Mouse (Mus musculus): Measurements from ENCODE around the gene Cs. TPM values are rescaled to one million over a fixed set of nuclear protein-coding genes. Genes with fewer than 3 reads are reported as not detected.

The Cs gene
- polyA plus RNA-seq, 1 experiment from 2014 or later: 239 TPM

- Histone ChIP-seq H3K27ac (replicated peaks) (no peak overlapping the region), H3K36me3 (peaks cover 60% of the 10 kb centered on the region), H3K4me1 (replicated peaks) (peaks cover 27% of the 10 kb centered on the region), H3K4me2 (no peak overlapping the region), H3K9ac (peak overlapping the region; percentile 100), H3K9me3 (no peaks in the 10 kb centered on the region), H3K4me3 (no peak overlapping the region), H3K27me3 (no peaks in the 10 kb centered on the region)
- no peak for ATAC-seq (ENCODE audit: low read depth)
- 96% methylated on average over 7 of the region's 7 CpGs for WGBS
Observed at GRCm38 (mm10) chr10:128379260-128379659, 41.7 kb downstream of the Cs start.

GRCm38 (mm10) chr10:128380565-128380964 lies 43.0 kb downstream of the Cs start:
- Histone ChIP-seq H3K27ac (replicated peaks) (no peak overlapping the region), H3K9ac (no peak overlapping the region), H3K36me3 (peaks cover 73% of the 10 kb centered on the region), H3K27me3 (no peaks in the 10 kb centered on the region), H3K4me3 (no peak overlapping the region), H3K9me3 (no peaks in the 10 kb centered on the region), H3K4me2 (no peak overlapping the region), H3K4me1 (replicated peaks) (peaks cover 27% of the 10 kb centered on the region)
- 80% methylated on average over 5 of the region's 5 CpGs for WGBS
- no peak for ATAC-seq (ENCODE audit: low read depth)

DNA sequence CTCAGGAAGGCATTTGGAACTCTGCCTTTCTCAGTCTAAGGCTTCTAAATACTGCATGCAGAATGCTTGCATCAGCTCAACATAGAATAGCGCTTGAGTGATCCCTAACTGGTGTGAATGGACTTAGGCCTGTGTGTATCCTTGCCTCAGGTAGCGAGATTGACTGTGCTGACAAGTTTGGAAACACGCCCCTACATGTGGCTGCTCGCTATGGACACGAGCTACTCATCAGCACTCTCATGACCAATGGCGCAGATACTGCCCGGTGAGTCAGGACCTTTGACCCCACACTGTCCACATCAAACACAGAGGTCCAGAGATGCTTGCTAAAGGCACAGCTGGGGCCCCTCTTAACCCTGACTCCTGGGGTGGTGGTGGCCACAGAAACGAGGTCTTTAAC lies 44.9 kb downstream of the Cs start:
- Histone ChIP-seq H3K9me3 (no peaks in the 10 kb centered on the region), H3K27ac (replicated peaks) (no peak overlapping the region), H3K27me3 (no peaks in the 10 kb centered on the region), H3K4me2 (no peak overlapping the region), H3K9ac (no peak overlapping the region), H3K4me3 (no peak overlapping the region), H3K4me1 (replicated peaks) (peaks cover 19% of the 10 kb centered on the region), H3K36me3 (peaks cover 92% of the 10 kb centered on the region)
- no peak for ATAC-seq (ENCODE audit: low read depth)
- 92% methylated on average over 8 of the region's 8 CpGs for WGBS

GRCm38 (mm10) chr10:128385902-128386301 lies 48.4 kb downstream of the Cs start:
- 93% methylated on average over 7 of the region's 7 CpGs for WGBS
- Histone ChIP-seq H3K9me3 (no peaks in the 10 kb centered on the region), H3K27me3 (no peaks in the 10 kb centered on the region), H3K4me1 (replicated peaks) (no peaks in the 10 kb centered on the region), H3K4me2 (no peak overlapping the region), H3K36me3 (peaks cover 99% of the 10 kb centered on the region), H3K9ac (no peak overlapping the region), H3K27ac (replicated peaks) (no peak overlapping the region), H3K4me3 (no peak overlapping the region)
- no peak for ATAC-seq (ENCODE audit: low read depth)

DNA sequence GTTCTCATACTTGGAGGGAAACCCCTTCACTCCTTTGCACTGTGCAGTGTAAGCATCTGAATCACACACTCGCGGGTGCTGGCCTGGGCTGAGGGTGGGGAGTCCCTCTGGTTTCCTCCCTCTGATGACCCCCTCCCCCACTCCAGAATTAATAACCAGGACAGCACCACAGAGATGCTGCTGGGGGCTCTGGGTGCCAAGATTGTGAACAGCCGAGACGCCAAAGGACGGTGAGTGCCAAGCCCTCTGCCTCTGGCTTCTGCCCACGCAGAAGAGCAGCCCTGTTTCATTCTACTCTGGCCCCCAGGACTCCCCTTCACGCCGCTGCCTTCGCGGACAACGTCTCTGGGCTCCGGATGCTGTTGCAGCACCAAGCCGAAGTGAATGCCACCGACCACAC lies 51.4 kb downstream of the Cs start:
- Histone ChIP-seq H3K9me3 (no peaks in the 10 kb centered on the region), H3K4me2 (no peak overlapping the region), H3K4me1 (replicated peaks) (no peaks in the 10 kb centered on the region), H3K27ac (replicated peaks) (no peak overlapping the region), H3K4me3 (no peak overlapping the region), H3K27me3 (no peaks in the 10 kb centered on the region), H3K9ac (no peak overlapping the region), H3K36me3 (peaks cover 100% of the 10 kb centered on the region)
- no peak for ATAC-seq (ENCODE audit: low read depth)
- 89% methylated on average over 14 of the region's 14 CpGs for WGBS

DNA sequence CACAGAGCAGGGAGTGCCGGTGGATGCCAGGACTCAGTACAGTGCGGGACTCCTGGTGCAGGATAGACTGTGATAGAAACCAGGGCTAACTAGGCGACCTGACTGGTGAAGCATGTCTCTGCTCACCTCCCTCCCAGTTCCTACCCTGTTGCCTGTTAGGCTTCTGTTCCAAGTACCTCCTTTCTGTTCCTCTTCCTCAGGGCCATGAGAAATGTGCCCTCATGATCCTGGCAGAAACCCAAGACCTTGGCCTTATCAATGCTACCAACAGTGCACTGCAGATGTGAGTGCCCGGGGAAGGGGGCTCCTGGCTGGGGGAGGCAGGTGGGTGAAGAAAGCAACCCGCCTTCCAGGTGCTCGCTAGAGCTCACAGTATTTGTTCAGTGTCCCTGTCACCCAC lies 52.0 kb downstream of the Cs start:
- no peak overlapping the region for H3K9ac ChIP-seq
- 88% methylated on average over 6 of the region's 6 CpGs for WGBS
- ATAC-seq (ENCODE audit: low read depth): no peak

GRCm38 (mm10) chr10:128390366-128390765 lies 52.8 kb downstream of the Cs start:
- Histone ChIP-seq H3K27ac (replicated peaks) (no peak overlapping the region), H3K4me1 (replicated peaks) (no peaks in the 10 kb centered on the region), H3K27me3 (no peaks in the 10 kb centered on the region), H3K9ac (no peak overlapping the region), H3K36me3 (peaks cover 94% of the 10 kb centered on the region), H3K4me3 (no peak overlapping the region), H3K9me3 (no peaks in the 10 kb centered on the region), H3K4me2 (no peak overlapping the region)
- 89% methylated on average over 12 of the region's 12 CpGs for WGBS
- no peak for ATAC-seq (ENCODE audit: low read depth)

More for the DNA sequence above, 52.0 kb downstream of the Cs start:
- H3K4me3 ChIP-seq: no peak overlapping the region
- no peaks in the 10 kb centered on the region for H3K9me3 ChIP-seq
- no peaks in the 10 kb centered on the region for H3K4me1 ChIP-seq (replicated peaks)
- peaks cover 100% of the 10 kb centered on the region for H3K36me3 ChIP-seq
- no peak overlapping the region for H3K27ac ChIP-seq (replicated peaks)
- no peaks in the 10 kb centered on the region for H3K27me3 ChIP-seq
- H3K4me2 ChIP-seq: no peak overlapping the region

- Histone ChIP-seq H3K9ac (peak overlapping the region; percentile 26; the same call in 1 of the 2 replicates), H3K4me3 (no peak overlapping the region), H3K4me2 (no peak overlapping the region), H3K4me1 (replicated peaks) (0 out of 2 replicates have a peak, but pooled peaks cover 2% of the 10 kb centered on the region), H3K36me3 (peaks cover 94% of the 10 kb centered on the region), H3K27ac (replicated peaks) (no peak overlapping the region), H3K9me3 (no peaks in the 10 kb centered on the region), H3K27me3 (no peaks in the 10 kb centered on the region)
- WGBS: 81% methylated on average over 6 of the region's 6 CpGs
- no peak for ATAC-seq (ENCODE audit: low read depth)
Observed at GRCm38 (mm10) chr10:128391850-128392249, 54.3 kb downstream of the Cs start.

DNA sequence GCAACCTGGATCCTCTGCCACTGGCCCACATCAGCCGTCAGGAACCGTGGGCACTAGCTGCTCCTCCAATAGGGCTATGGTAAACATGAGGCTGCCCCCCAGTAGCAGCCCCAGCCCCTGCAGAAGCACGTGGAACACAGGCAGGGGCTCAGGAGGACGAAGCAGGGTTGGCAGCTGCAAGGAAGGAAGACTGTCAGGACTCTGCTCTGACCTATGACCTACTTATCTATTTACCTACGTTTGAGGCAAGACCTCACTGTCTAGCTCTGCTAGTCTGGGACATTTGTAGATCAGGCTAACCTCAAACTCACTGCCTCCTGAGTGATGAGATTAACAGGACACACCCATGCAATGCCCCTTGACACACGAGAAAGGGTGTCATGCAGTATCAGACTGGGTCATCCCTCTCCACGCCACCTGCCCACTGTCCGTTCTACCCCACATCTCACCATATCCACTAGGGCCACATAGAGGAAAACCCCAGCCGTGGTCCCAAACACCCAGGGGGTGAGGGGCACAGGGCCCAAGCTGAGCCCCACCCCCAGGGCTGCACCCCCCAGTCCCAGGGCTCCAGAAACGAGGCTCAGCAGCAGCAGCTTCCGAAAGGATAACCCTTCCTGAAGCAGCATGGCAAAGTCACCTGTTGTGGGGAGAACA lies 58.6 kb downstream of the Cs start:
- Histone ChIP-seq H3K27me3 (no peaks in the 10 kb centered on the region), H3K4me2 (no peak overlapping the region), H3K4me3 (no peak overlapping the region), H3K36me3 (peaks cover 57% of the 10 kb centered on the region), H3K27ac (replicated peaks) (no peak overlapping the region), H3K4me1 (replicated peaks) (peaks cover 8% of the 10 kb centered on the region; the same call in 1 of the 2 replicates), H3K9me3 (no peaks in the 10 kb centered on the region), H3K9ac (no peak overlapping the region)
- no peak for ATAC-seq (ENCODE audit: low read depth)
- 70% methylated on average over 11 of the region's 11 CpGs for WGBS

GRCm38 (mm10) chr10:128396716-128397264 lies 59.3 kb downstream of the Cs start:
- Histone ChIP-seq H3K27me3 (no peaks in the 10 kb centered on the region), H3K4me2 (no peak overlapping the region), H3K9me3 (no peaks in the 10 kb centered on the region), H3K4me1 (replicated peaks) (peaks cover 8% of the 10 kb centered on the region; the same call in 1 of the 2 replicates), H3K36me3 (peaks cover 56% of the 10 kb centered on the region), H3K9ac (no peak overlapping the region), H3K4me3 (no peak overlapping the region), H3K27ac (replicated peaks) (no peak overlapping the region)
- WGBS: 71% methylated on average over 10 of the region's 10 CpGs
- ATAC-seq (ENCODE audit: low read depth): no peak

GRCm38 (mm10) chr10:128397466-128397865 lies 59.9 kb downstream of the Cs start:
- Histone ChIP-seq H3K4me3 (no peak overlapping the region), H3K27ac (replicated peaks) (no peak overlapping the region), H3K9ac (no peak overlapping the region), H3K4me1 (replicated peaks) (peaks cover 8% of the 10 kb centered on the region; the same call in 1 of the 2 replicates), H3K27me3 (no peaks in the 10 kb centered on the region), H3K9me3 (no peaks in the 10 kb centered on the region), H3K36me3 (peaks cover 53% of the 10 kb centered on the region), H3K4me2 (no peak overlapping the region)
- no peak for ATAC-seq (ENCODE audit: low read depth)
- 59% methylated on average over 7 of the region's 7 CpGs for WGBS

GRCm38 (mm10) chr10:128400338-128400737 lies 62.8 kb downstream of the Cs start:
- peaks cover 40% of the 10 kb centered on the region for H3K36me3 ChIP-seq
- WGBS: 32% methylated on average over 5 of the region's 5 CpGs
- no peak overlapping the region for H3K4me3 ChIP-seq
- no peak overlapping the region for H3K9ac ChIP-seq
- H3K27me3 ChIP-seq: no peaks in the 10 kb centered on the region
- H3K4me1 ChIP-seq (replicated peaks): peaks cover 8% of the 10 kb centered on the region; the same call in 1 of the 2 replicates
- no peak for ATAC-seq (ENCODE audit: low read depth)
- H3K4me2 ChIP-seq: no peak overlapping the region
- H3K27ac ChIP-seq (replicated peaks): no peak overlapping the region
- no peaks in the 10 kb centered on the region for H3K9me3 ChIP-seq

DNA sequence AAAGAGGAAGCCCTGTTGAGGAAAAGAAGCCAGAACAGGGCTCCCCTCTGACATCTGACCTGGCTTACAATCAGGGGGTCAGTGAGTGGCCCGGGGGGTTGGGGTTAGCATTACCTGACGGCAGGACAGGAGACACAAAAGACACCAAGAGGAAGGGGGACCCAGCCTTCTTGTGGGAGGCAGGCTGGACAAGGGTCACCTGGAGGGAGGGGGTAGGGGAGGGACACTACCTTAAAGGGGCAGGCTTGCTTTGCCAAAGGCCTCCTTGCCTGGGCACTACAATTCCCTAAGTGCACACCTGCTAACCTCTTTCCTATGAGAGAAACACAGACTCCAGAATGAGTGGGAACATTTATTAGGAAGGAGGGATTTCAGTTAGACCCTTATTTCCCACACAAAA lies 63.5 kb downstream of the Cs start, which contains the start of gene Slc39a5:
TSS of gene Slc39a5 (minus strand) at position 174 of the 400 bp plus-strand sequence.
- H3K4me3 ChIP-seq: no peak within 1 kb of the TSS
- H3K9me3 ChIP-seq: no peaks in the 10 kb centered on the region
- ATAC-seq (ENCODE audit: low read depth): no peak
- WGBS: 18% methylated on average over 2 of the region's 2 CpGs
- peaks cover 8% of the 10 kb centered on the region; the same call in 1 of the 2 replicates for H3K4me1 ChIP-seq (replicated peaks)
- no peak within 1 kb of the TSS for H3K27ac ChIP-seq (replicated peaks)
- H3K4me2 ChIP-seq: no peak within 1 kb of the TSS
- H3K9ac ChIP-seq: no peak within 1 kb of the TSS
- no peaks in the 10 kb centered on the region for H3K27me3 ChIP-seq
- H3K36me3 ChIP-seq: peaks cover 37% of the 10 kb centered on the region

Data from neural tube, embryonic 13.5 days (tissue).